Mouse (Mus musculus): ENCODE results near the gene Ypel3. TPM values are rescaled to one million over a fixed set of nuclear protein-coding genes. Genes with fewer than 3 reads are reported as not detected.

The Ypel3 gene
- polyA plus RNA-seq, 1 experiment from 2014 or later = 188 TPM

- no peak for ATAC-seq (replicated peaks; ENCODE audit: low FRiP score, low read depth)
- TF ChIP-seq CTCF (IDR thresholded peaks at IDR 0.05; ENCODE audit: low read depth) = no peak
- no peak overlapping the region for H3K9ac ChIP-seq (ENCODE audit: low read depth, low read length)
- no peak overlapping the region for H3K4me2 ChIP-seq (ENCODE audit: low read length)
- H3K36me3 ChIP-seq (ENCODE audit: insufficient read depth, low read length) = peaks cover 58% of the 10 kb centered on the region
- no peak overlapping the region for H3K27ac ChIP-seq
- H3K27me3 ChIP-seq (ENCODE audit: insufficient read depth, low read length) = no peaks in the 10 kb centered on the region
- WGBS = 46% methylated on average over 4 of the region's 4 CpGs
- H3K4me1 ChIP-seq (replicated peaks; ENCODE audit: insufficient read depth, low read length) = peaks cover 10% of the 10 kb centered on the region; the same call in 1 of the 2 replicates
- H3K9me3 ChIP-seq (replicated peaks; ENCODE audit: low read length) = no peaks in the 10 kb centered on the region
- no peak for DNase-seq (ENCODE audit: low spot score)
- H3K4me3 ChIP-seq (replicated peaks; ENCODE audit: low read depth, low read length) = no peak overlapping the region
Measured at GRCm38 (mm10) chr7:126785056-126785455, 8.3 kb downstream of the Ypel3 start.

DNA sequence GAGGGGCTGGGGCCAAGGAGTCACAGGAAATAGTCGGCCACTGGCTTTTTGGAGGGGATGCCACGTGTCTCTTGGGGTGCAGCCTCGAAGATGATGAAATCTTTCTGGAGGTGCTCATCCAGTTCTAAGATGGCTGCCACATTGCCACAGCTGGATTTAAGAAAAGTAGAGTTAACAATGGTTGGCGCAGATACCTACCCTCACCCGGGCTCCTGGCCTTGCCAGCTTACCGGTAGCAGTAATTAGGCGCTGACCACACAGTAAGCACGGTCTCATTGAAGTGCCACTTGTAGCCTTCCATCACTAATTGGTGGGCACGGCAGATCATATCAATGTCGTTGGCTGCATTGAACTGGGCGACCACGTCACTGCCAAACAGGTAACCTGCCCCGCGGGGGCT, 9.4 kb downstream of the Ypel3 start:
- H3K9me3 ChIP-seq (replicated peaks; ENCODE audit: low read length) = no peaks in the 10 kb centered on the region
- no peak overlapping the region for H3K9ac ChIP-seq (ENCODE audit: low read depth, low read length)
- H3K27ac ChIP-seq = no peak overlapping the region
- peaks cover 58% of the 10 kb centered on the region for H3K36me3 ChIP-seq (ENCODE audit: insufficient read depth, low read length)
- peaks cover 10% of the 10 kb centered on the region for H3K4me1 ChIP-seq (replicated peaks; ENCODE audit: insufficient read depth, low read length)
- 82% methylated on average over 14 of the region's 14 CpGs for WGBS
- DNase-seq (ENCODE audit: low spot score) = no peak
- no peak overlapping the region for H3K4me3 ChIP-seq (replicated peaks; ENCODE audit: low read depth, low read length)
- no peak for ATAC-seq (replicated peaks; ENCODE audit: low FRiP score, low read depth)
- no peaks in the 10 kb centered on the region for H3K27me3 ChIP-seq (ENCODE audit: insufficient read depth, low read length)
- no peak overlapping the region for H3K4me2 ChIP-seq (ENCODE audit: low read length)
- no peak for TF ChIP-seq CTCF (IDR thresholded peaks at IDR 0.05; ENCODE audit: low read depth)

DNA sequence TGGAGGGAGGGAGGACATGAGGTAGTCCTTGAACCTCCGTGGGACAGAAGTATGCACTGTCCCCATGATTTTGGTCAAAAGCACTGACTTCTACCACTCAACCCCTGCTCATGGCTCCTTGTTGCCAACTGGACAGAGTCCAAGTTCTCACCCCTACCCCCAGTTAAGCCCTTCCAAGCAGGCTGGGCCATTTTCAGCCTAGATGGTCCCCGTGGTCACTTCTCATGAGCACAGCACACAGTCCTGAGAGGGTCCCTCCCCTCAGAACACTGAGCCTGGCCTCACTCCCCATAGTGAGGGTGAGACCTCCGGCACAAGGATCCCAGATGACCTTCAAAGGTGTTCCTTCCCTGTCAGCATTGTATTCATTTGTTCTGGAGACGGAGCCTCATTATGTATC, 12.4 kb downstream of the Ypel3 start:
- no peak for DNase-seq (ENCODE audit: low spot score)
- Histone ChIP-seq H3K27me3 (ENCODE audit: insufficient read depth, low read length) (no peaks in the 10 kb centered on the region), H3K4me1 (replicated peaks; ENCODE audit: insufficient read depth, low read length) (peaks cover 8% of the 10 kb centered on the region), H3K4me2 (ENCODE audit: low read length) (no peak overlapping the region), H3K36me3 (ENCODE audit: insufficient read depth, low read length) (peaks cover 62% of the 10 kb centered on the region), H3K9me3 (replicated peaks; ENCODE audit: low read length) (no peaks in the 10 kb centered on the region), H3K27ac (no peak overlapping the region), H3K4me3 (replicated peaks; ENCODE audit: low read depth, low read length) (no peak overlapping the region), H3K9ac (ENCODE audit: low read depth, low read length) (no peak overlapping the region)
- ATAC-seq (replicated peaks; ENCODE audit: low FRiP score, low read depth) = no peak
- 91% methylated on average over 4 of the region's 4 CpGs for WGBS
- no peak for TF ChIP-seq CTCF (IDR thresholded peaks at IDR 0.05; ENCODE audit: low read depth)

- WGBS = under 1% methylated on average over 81 of the region's 83 CpGs
- H3K4me1 ChIP-seq (replicated peaks; ENCODE audit: insufficient read depth, low read length) = peaks cover 11% of the 10 kb centered on the region
- H3K4me2 ChIP-seq (ENCODE audit: low read length) = peak within 1 kb of the TSS; percentile 69
- H3K9ac ChIP-seq (ENCODE audit: low read depth, low read length) = peak within 1 kb of the TSS; percentile 96
- peaks cover 54% of the 10 kb centered on the region for H3K36me3 ChIP-seq (ENCODE audit: insufficient read depth, low read length)
- no peaks in the 10 kb centered on the region for H3K9me3 ChIP-seq (replicated peaks; ENCODE audit: low read length)
- no peaks in the 10 kb centered on the region for H3K27me3 ChIP-seq (ENCODE audit: insufficient read depth, low read length)
- ATAC-seq (replicated peaks; ENCODE audit: low FRiP score, low read depth) (peak; percentile 91), DNase-seq (ENCODE audit: low spot score) (peak; percentile 99)
- TF ChIP-seq CTCF (IDR thresholded peaks at IDR 0.05; ENCODE audit: low read depth) = no peak
- peak within 1 kb of the TSS; percentile 99 for H3K27ac ChIP-seq
- H3K4me3 ChIP-seq (replicated peaks; ENCODE audit: low read depth, low read length) = peak within 1 kb of the TSS; percentile 98
Measured at GRCm38 (mm10) chr7:126791851-126792720, 15.3 kb downstream of the Ypel3 start, which contains the start of gene Ppp4c. Ppp4c (minus strand) TSS chr7:126792496.

GRCm38 (mm10) chr7:126792721-126793443, 16.1 kb downstream of the Ypel3 start:
- no peak for TF ChIP-seq CTCF (IDR thresholded peaks at IDR 0.05; ENCODE audit: low read depth)
- DNase-seq (ENCODE audit: low spot score) (no peak), ATAC-seq (replicated peaks; ENCODE audit: low FRiP score, low read depth) (0 out of 2 replicates have a peak, but pooled peaks have one; percentile 0)
- Histone ChIP-seq H3K27me3 (ENCODE audit: insufficient read depth, low read length) (no peaks in the 10 kb centered on the region), H3K4me2 (ENCODE audit: low read length) (peak overlapping the region; percentile 69), H3K4me3 (replicated peaks; ENCODE audit: low read depth, low read length) (peak overlapping the region; percentile 98), H3K36me3 (ENCODE audit: insufficient read depth, low read length) (peaks cover 46% of the 10 kb centered on the region), H3K9me3 (replicated peaks; ENCODE audit: low read length) (no peaks in the 10 kb centered on the region), H3K9ac (ENCODE audit: low read depth, low read length) (peak overlapping the region; percentile 19; the same call in 1 of the 2 replicates), H3K27ac (peak overlapping the region; percentile 99), H3K4me1 (replicated peaks; ENCODE audit: insufficient read depth, low read length) (peaks cover 11% of the 10 kb centered on the region)
- 26% methylated on average over 11 of the region's 11 CpGs for WGBS
